Mouse (Mus musculus) adrenal gland, postnatal 36 days (tissue): ENCODE data around the gene Arfgap1. TPM values are rescaled to one million over a fixed set of nuclear protein-coding genes. Genes with fewer than 3 reads are reported as not detected.

Experiments used
- DNase-seq, 2 experiments: peaks; one replicate each; pipeline ENCODE4 v3.0.0; 2021; ENCODE audit warnings: mixed read lengths in 1 of 2
- long read RNA-seq, 2 experiments: library from polyadenylated mRNA; stranded (forward); transcript quantifications; one replicate each; pipeline ENCODE4 v2.0.0; 2021; ENCODE audit warnings: borderline sequencing depth in 2 of 2
- total RNA-seq, 2 experiments: library from RNA; stranded (reverse); gene quantifications; 2 replicates each; pipeline ENCODE4 v1.2.3; 2021

The Arfgap1 gene
- 10 to 100 TPM; 42.4 to 58.8 TPM for total RNA-seq
- long read RNA-seq, experiment 1, transcript Arfgap1-201 (14 exons, 2,714 nt) = major isoform, 77 of 145 reads
- long read RNA-seq, experiment 1, partial matches to known transcripts = 6 of 145 reads
- long read RNA-seq, experiment 1, other reads (novel, unspliced or antisense) = 61 of 145 reads
- long read RNA-seq, experiment 2, transcript Arfgap1-201 (14 exons, 2,714 nt) = major isoform, 12 of 39 reads
- long read RNA-seq, experiment 2, partial matches to known transcripts = 2 of 39 reads
- long read RNA-seq, experiment 2, other reads (novel, unspliced or antisense) = 24 of 39 reads

GRCm38 (mm10) chr2:180967010-180967763 lies at the start of gene Arfgap1:
TSS of gene Arfgap1 (plus strand) at chr2:180967225.
- peak; percentile 95 to 96 for DNase-seq

- no peak for DNase-seq
These were observed 46.9 kb upstream of the Arfgap1 start for GRCm38 (mm10) chr2:180919913-180920809.

- peak; percentile 99 for DNase-seq
These were observed 46.1 kb upstream of the Arfgap1 start, which contains the start of gene Ythdf1 for GRCm38 (mm10) chr2:180920810-180921400. TSS of gene Ythdf1 (minus strand) at chr2:180920949.

- peak; percentile 31 to 41 for DNase-seq
These were observed 44.3 kb upstream of the Arfgap1 start for GRCm38 (mm10) chr2:180922739-180923138.

- peak; percentile 73 to 74 for DNase-seq
These were observed 41.8 kb upstream of the Arfgap1 start for GRCm38 (mm10) chr2:180925176-180925575.

GRCm38 (mm10) chr2:180928723-180929122 lies 38.3 kb upstream of the Arfgap1 start, which contains the start of gene Birc7:
TSS of gene Birc7 (plus strand) at chr2:180929023.
- DNase-seq = no peak

GRCm38 (mm10) chr2:180932418-180932817 lies 34.6 kb upstream of the Arfgap1 start:
- no peak for DNase-seq

GRCm38 (mm10) chr2:180940187-180940586 lies 26.8 kb upstream of the Arfgap1 start:
- DNase-seq = no peak

- no peak for DNase-seq
These were observed 25.2 kb upstream of the Arfgap1 start for GRCm38 (mm10) chr2:180941869-180942268.

- DNase-seq = no peak
These were observed 17.1 kb upstream of the Arfgap1 start for GRCm38 (mm10) chr2:180949947-180950346.

GRCm38 (mm10) chr2:180952731-180953171 lies 14.3 kb upstream of the Arfgap1 start:
- no peak for DNase-seq

- DNase-seq = no peak
These were observed 13.4 kb upstream of the Arfgap1 start for GRCm38 (mm10) chr2:180953638-180954037.

- DNase-seq = peak; percentile 40 to 46
These were observed 12.7 kb upstream of the Arfgap1 start, which contains the start of gene Nkain4 for GRCm38 (mm10) chr2:180954061-180955047. TSS of gene Nkain4 (minus strand) at chr2:180954699.

GRCm38 (mm10) chr2:180959605-180960004 lies 7.4 kb upstream of the Arfgap1 start:
- DNase-seq = no peak

GRCm38 (mm10) chr2:180960187-180960586 lies 6.8 kb upstream of the Arfgap1 start:
- no peak for DNase-seq

- peak; percentile 36 to 52 for DNase-seq
These were observed 4.3 kb upstream of the Arfgap1 start for GRCm38 (mm10) chr2:180962616-180963308.

- peak; percentile 77 to 87 for DNase-seq
These were observed 3.1 kb upstream of the Arfgap1 start for GRCm38 (mm10) chr2:180963956-180964355.

GRCm38 (mm10) chr2:180966092-180966882 lies 738 bp upstream of the Arfgap1 start:
- DNase-seq = peak in 1 of 2 experiments; percentile 28

- no peak for DNase-seq
These were observed 14.1 kb downstream of the Arfgap1 start for GRCm38 (mm10) chr2:180981133-180981532.
